Mouse (Mus musculus) E14TG2a.4 (cell line): Measurements from ENCODE around the gene Cox7a2l.

Source experiments
- CTCF ChIP-seq: conservative IDR thresholded peaks from 2 replicates; pipeline ENCODE4 v1.5.1; 2014; ENCODE audit warnings: low read length
- NANOG ChIP-seq: IDR thresholded peaks from 2 replicates; pipeline ENCODE4 v1.6.1; 2014; ENCODE audit warnings: borderline replicate concordance, low read length, mixed read lengths
- POU5F1 ChIP-seq: IDR thresholded peaks from 2 replicates; pipeline ENCODE4 v1.6.1; 2014; ENCODE audit warnings: low read length, borderline replicate concordance

- TF ChIP-seq NANOG (no peak), CTCF (peak; percentile 17), POU5F1 (no peak)
Measured at GRCm38 (mm10) chr17:83548501-83549233, 31.5 kb upstream of the Cox7a2l start.
